Mouse (Mus musculus) hindbrain, postnatal 0 days (tissue): ENCODE measurements at regions not wholly inside any gene's neighbourhood (a gene's known extent, or its start where the extent isn't known, plus 50 kb on each side); places are given as distances from the start of the nearest gene placed in this dataset.

Experiments used
- ATAC-seq: fragments of 200-750 bp; cut with Nextera tagmentation; 2 replicates; pipeline ENCODE4 v1.8.0; 2017; ENCODE audit warnings: mild to moderate bottlenecking, moderate TSS enrichment, moderate library complexity
- DNase-seq: peaks from one replicate; pipeline ENCODE4 v3.0.0-alpha.2; 2015; ENCODE audit warnings: low spot score
- H3K27ac ChIP-seq: fragments of 300-500 bp; sonication (generic); 2 replicates; pipeline ENCODE4 v1.5.1; 2014; ENCODE audit warnings: mild to moderate bottlenecking
- H3K27me3 ChIP-seq: fragments of 300-500 bp; sonication (generic); 2 replicates; pipeline ENCODE4 v1.6.1; 2014; ENCODE audit warnings: low read length, mixed read lengths; ENCODE audit not compliant: insufficient read depth
- H3K36me3 ChIP-seq: fragments of 300-500 bp; sonication (generic); 2 replicates; pipeline ENCODE4 v1.6.1; 2014; ENCODE audit warnings: low read length, mixed read lengths; ENCODE audit not compliant: insufficient read depth
- H3K4me1 ChIP-seq: fragments of 300-500 bp; sonication (generic); 2 replicates; pipeline ENCODE4 v1.6.1; 2014; ENCODE audit warnings: antibody characterized with exemption, low read length, mixed read lengths; ENCODE audit not compliant: insufficient read depth
- H3K4me2 ChIP-seq: fragments of 300-500 bp; sonication (generic); 2 replicates; pipeline ENCODE4 v1.6.1; 2014; ENCODE audit warnings: low read depth, mild to moderate bottlenecking, low read length, moderate library complexity, mixed read lengths
- H3K4me3 ChIP-seq: fragments of 300-500 bp; sonication (generic); 2 replicates; pipeline ENCODE4 v1.5.1; 2014; ENCODE audit warnings: low read length
- H3K9ac ChIP-seq: fragments of 300-500 bp; sonication (generic); replicated peaks from 2 replicates; pipeline ENCODE4 v1.6.1; 2014; ENCODE audit warnings: mild to moderate bottlenecking, low read length, moderate library complexity, mixed read lengths
- H3K9me3 ChIP-seq: fragments of 300-500 bp; sonication (generic); 2 replicates; pipeline ENCODE4 v1.6.1; 2016; ENCODE audit warnings: low read length, mixed read lengths
- CTCF ChIP-seq: IDR thresholded peaks from 2 replicates; pipeline ENCODE4 v1.5.1; 2016; ENCODE audit warnings: antibody characterized with exemption, control low read depth, low read depth
- WGBS: fragments of 180-500 bp; shearing (Covaris S2); extraction: QIAGEN DNeasy Blood & Tissue Kit; methylation state at CpG from one replicate; pipeline ENCODE4 v1.1.7; 2014; 5-methylcytosine and 5-hydroxymethylcytosine counted together

- ATAC-seq: no peak
- Histone ChIP-seq H3K27me3 (no peaks in the 10 kb centered on the region), H3K27ac (no peak overlapping the region), H3K4me2 (no peak overlapping the region), H3K36me3 (no peaks in the 10 kb centered on the region), H3K9me3 (no peaks in the 10 kb centered on the region), H3K9ac (no peak overlapping the region), H3K4me1 (no peaks in the 10 kb centered on the region), H3K4me3 (no peak overlapping the region)
- DNase-seq: no peak
- TF ChIP-seq CTCF: no peak
- 90% methylated on average over 4 of the region's 4 CpGs for WGBS
These were observed 324.0 kb upstream of the Kcnh8 start for GRCm38 (mm10) chr17:52278523-52278922.

GRCm38 (mm10) chr17:52268792-52269191, 333.7 kb upstream of the Kcnh8 start:
- TF ChIP-seq CTCF: no peak
- Histone ChIP-seq H3K27me3 (no peaks in the 10 kb centered on the region), H3K4me1 (no peaks in the 10 kb centered on the region), H3K4me2 (no peak overlapping the region), H3K9me3 (no peaks in the 10 kb centered on the region), H3K4me3 (no peak overlapping the region), H3K9ac (no peak overlapping the region), H3K27ac (no peak overlapping the region), H3K36me3 (no peaks in the 10 kb centered on the region)
- no peak for DNase-seq
- WGBS: 75% methylated on average over 2 of the region's 2 CpGs
- ATAC-seq: no peak

DNA sequence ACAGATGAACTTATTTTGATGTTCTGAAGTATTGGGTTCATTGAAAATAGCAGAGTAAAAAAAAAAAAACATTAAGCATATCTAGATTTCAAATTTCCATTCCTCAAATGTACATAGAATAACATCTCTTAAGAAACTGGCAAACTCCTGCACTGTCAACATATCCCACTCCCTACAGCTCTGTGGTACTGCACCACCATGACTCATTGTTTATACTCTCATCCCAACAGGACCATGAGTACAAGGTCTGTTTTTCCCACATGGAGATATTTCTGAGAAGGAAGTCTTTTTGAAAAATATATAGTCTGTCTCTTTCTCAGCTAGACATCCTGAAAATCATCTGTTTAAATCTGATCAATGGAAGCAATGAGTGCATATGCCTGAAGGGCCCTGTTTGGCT, 351.2 kb upstream of the Kcnh8 start:
- Histone ChIP-seq H3K4me1 (no peaks in the 10 kb centered on the region), H3K4me3 (no peak overlapping the region), H3K9ac (no peak overlapping the region), H3K36me3 (no peaks in the 10 kb centered on the region), H3K9me3 (no peaks in the 10 kb centered on the region), H3K27me3 (no peaks in the 10 kb centered on the region), H3K27ac (no peak overlapping the region), H3K4me2 (no peak overlapping the region)
- no peak for ATAC-seq
- TF ChIP-seq CTCF: no peak
- DNase-seq: no peak

- no peak for TF ChIP-seq CTCF
- no peaks in the 10 kb centered on the region for H3K27me3 ChIP-seq
- no peak overlapping the region for H3K4me2 ChIP-seq
- ATAC-seq (no peak), DNase-seq (peak; percentile 3)
- no peak overlapping the region for H3K4me3 ChIP-seq
- no peak overlapping the region for H3K9ac ChIP-seq
- H3K27ac ChIP-seq: no peak overlapping the region
- 68% methylated on average over 3 of the region's 3 CpGs for WGBS
- no peaks in the 10 kb centered on the region for H3K36me3 ChIP-seq
- no peaks in the 10 kb centered on the region for H3K9me3 ChIP-seq
- no peaks in the 10 kb centered on the region for H3K4me1 ChIP-seq
These were observed 376.9 kb upstream of the Kcnh8 start for GRCm38 (mm10) chr17:52225584-52225983.

DNA sequence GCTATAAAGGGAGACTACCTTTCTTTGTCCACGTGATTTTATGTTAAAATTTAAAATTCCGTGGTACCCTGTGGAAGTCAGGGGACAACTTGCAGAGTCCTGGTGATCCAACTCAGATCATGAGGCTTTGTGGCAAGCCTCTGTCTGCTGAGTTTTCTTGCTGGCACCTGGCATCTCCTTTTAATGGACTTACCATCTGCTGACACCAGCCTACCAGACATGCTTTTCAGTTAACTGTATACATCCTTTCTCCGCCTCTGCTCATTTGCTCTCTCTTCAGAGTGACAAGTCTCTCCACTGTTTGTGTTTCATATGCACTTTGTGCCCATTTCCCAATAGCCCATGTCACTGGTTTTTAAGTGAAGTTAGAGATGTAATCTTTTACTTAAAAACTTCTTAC, 382.1 kb upstream of the Kcnh8 start:
- Histone ChIP-seq H3K4me1 (no peaks in the 10 kb centered on the region), H3K9ac (no peak overlapping the region), H3K4me3 (no peak overlapping the region), H3K27ac (no peak overlapping the region), H3K9me3 (no peaks in the 10 kb centered on the region), H3K36me3 (no peaks in the 10 kb centered on the region), H3K27me3 (no peaks in the 10 kb centered on the region), H3K4me2 (no peak overlapping the region)
- no peak for TF ChIP-seq CTCF
- WGBS: 89% methylated on average over 3 of the region's 3 CpGs
- ATAC-seq (no peak), DNase-seq (no peak)

GRCm38 (mm10) chr17:52217411-52217810, 384.3 kb upstream of the Satb1 start:
- no peaks in the 10 kb centered on the region for H3K4me1 ChIP-seq
- H3K9me3 ChIP-seq: no peaks in the 10 kb centered on the region
- DNase-seq: no peak
- TF ChIP-seq CTCF: no peak
- no peak overlapping the region for H3K9ac ChIP-seq
- H3K27ac ChIP-seq: no peak overlapping the region
- ATAC-seq: no peak
- no peaks in the 10 kb centered on the region for H3K36me3 ChIP-seq
- H3K4me2 ChIP-seq: no peak overlapping the region
- no peaks in the 10 kb centered on the region for H3K27me3 ChIP-seq
- no peak overlapping the region for H3K4me3 ChIP-seq

DNA sequence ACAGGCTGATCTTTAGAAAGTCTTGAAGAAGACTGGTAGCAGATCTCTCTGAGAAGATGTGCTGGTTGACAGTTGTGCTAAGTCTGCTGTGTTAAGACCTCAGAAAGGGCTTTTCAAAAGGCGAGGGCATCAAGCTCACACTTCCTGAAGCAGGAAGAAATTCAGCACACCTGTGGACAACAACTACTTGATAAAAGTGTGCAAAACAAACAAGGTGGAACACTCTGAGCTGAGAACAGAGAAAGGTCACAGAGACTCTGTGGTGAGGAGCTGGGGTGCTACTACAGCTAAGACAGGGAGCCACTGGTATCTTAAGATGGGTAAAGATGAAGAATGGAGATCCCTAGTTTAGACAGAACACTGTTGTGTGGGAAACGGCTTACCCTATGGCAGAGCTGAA, 379.9 kb upstream of the Satb1 start:
- Histone ChIP-seq H3K4me3 (no peak overlapping the region), H3K4me2 (no peak overlapping the region), H3K36me3 (no peaks in the 10 kb centered on the region), H3K9ac (no peak overlapping the region), H3K4me1 (no peaks in the 10 kb centered on the region), H3K27me3 (no peaks in the 10 kb centered on the region), H3K27ac (no peak overlapping the region), H3K9me3 (no peaks in the 10 kb centered on the region)
- ATAC-seq (no peak), DNase-seq (no peak)
- WGBS: 83% methylated on average over 2 of the region's 2 CpGs
- no peak for TF ChIP-seq CTCF
